Mouse (Mus musculus) gastrocnemius, postnatal 4 days (tissue): ENCODE data around the gene Hnrnpk. TPM values are rescaled to one million over a fixed set of nuclear protein-coding genes. Genes with fewer than 3 reads are reported as not detected.
"Not testable (repeated sequence)": the region's sequence is repeated elsewhere in the genome, so short reads cannot be mapped to it uniquely, and the experiment has no call there.

Experiments
- DNase-seq, 2 experiments: peaks; one replicate each; pipeline ENCODE4 v3.0.0; 2021 to 2022; ENCODE audit warnings: low spot score in 2 of 2, mixed read lengths in 2 of 2
- long read RNA-seq, 2 experiments: library from polyadenylated mRNA; stranded (forward); transcript quantifications; one replicate each; pipeline ENCODE4 v2.0.0; 2021
- total RNA-seq, 2 experiments: library from RNA; stranded (reverse); gene quantifications; 2 replicates each; pipeline ENCODE4 v1.2.3; 2021

Hnrnpk gene
- total RNA-seq: 100 to 1,000 TPM; 661 to 709 TPM
- long read RNA-seq, experiment 1, partial matches to known transcripts: 24 of 846 reads
- long read RNA-seq, experiment 1, other reads (novel, unspliced or antisense): 820 of 846 reads
- long read RNA-seq, experiment 2, partial matches to known transcripts: 26 of 796 reads
- long read RNA-seq, experiment 2, other reads (novel, unspliced or antisense): 767 of 796 reads

- DNase-seq: not testable (repeated sequence)
These were observed at the start of gene Hnrnpk for GRCm38 (mm10) chr13:58403243-58403642. Gene Hnrnpk (minus strand): TSS chr13:58403343.

GRCm38 (mm10) chr13:58452246-58452645 lies 49.1 kb upstream of the Hnrnpk start:
- no peak for DNase-seq

DNA sequence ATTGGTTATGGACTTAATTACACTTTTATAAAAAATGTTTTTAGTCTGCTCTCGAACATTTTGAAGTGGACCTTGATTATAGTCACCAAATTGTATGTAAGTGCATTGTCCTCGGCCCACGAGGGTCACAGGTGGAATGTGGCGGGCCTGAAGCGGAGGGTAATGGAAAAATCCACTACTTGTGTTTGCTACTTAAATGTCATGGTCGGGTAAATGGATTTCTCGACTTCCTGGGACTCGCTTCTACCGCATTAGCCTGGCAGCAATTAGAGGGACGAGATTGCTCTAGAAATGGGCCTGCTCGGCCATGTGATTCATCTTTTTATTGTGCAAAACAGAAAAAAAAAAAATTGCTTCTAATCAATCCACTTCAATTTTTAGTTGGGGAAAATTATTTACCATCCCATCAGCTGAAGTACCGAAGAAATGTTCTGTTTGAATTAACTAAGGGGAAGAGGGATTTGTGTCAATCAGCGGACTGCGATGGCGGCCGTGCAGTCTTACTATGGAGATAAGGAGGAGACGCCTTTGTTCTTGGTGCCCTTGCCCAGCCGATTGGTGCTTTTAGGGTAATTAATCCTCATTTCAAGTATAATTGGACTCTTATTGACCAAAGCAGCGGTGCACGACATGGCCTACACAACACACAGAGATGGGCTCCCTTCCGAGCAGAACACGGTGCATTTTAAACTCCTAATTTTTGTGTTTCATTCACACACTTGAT lies 47.5 kb upstream of the Hnrnpk start:
- DNase-seq: no peak

DNA sequence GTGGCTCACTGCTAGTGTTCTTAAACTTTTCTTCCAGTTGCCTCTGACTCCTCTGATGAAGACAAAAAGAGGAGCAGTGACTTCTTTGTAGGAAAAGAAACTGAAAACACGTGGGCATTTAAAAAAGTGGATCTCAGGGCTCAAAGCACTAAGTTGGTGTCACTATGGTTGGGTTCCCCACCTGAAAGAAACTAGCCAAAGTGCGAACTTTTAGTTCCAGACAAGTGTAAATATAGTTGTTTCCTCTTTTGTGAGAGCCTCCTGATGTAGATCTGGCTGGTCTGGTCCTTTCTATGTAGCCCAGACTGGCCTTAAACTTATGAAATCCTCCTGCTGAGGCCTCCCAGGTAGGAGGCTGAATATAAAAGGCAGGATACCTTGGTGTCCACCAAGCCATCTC lies 43.4 kb upstream of the Hnrnpk start:
- no peak for DNase-seq

- DNase-seq: no peak
These were observed 40.6 kb upstream of the Hnrnpk start for GRCm38 (mm10) chr13:58443787-58444186.

DNA sequence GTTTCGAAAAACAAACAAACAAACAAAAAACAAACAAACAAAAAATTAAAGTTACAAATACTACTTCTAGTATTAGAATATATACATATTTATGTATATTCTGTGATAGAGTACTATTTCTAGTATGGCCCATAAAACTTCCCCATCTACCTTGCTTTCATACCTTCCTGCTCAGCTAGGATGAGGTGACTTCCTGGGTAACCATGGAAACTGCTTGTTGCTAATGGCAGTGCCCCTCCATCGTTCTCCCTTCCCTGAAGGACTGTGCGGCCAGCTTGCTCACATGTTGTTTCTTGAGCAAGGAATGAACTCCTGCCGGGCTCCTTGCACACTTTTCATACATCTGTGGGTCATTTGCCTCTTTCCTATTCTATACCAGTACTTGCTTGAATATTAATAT lies 40.2 kb upstream of the Hnrnpk start:
- DNase-seq: no peak

DNA sequence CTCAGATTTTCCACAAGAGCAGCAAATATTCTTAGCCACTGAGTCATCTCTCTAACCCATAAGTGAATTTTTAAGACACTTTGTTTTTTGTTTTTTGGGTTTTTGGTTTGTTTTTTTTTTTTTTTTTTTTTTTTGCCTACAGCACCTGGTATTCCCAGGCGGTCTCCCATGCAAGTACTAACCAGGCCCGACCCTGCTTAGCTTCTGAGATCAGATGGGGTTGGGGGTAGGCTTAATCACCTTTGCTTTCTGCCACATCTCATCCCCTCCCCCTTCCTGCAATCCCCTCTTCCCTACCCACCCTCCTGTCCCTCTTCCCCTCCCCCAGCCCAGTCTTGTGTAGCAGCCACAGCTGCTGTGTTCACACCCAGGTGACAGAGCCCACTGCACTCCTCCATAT lies 36.6 kb upstream of the Hnrnpk start:
- DNase-seq: no peak

DNA sequence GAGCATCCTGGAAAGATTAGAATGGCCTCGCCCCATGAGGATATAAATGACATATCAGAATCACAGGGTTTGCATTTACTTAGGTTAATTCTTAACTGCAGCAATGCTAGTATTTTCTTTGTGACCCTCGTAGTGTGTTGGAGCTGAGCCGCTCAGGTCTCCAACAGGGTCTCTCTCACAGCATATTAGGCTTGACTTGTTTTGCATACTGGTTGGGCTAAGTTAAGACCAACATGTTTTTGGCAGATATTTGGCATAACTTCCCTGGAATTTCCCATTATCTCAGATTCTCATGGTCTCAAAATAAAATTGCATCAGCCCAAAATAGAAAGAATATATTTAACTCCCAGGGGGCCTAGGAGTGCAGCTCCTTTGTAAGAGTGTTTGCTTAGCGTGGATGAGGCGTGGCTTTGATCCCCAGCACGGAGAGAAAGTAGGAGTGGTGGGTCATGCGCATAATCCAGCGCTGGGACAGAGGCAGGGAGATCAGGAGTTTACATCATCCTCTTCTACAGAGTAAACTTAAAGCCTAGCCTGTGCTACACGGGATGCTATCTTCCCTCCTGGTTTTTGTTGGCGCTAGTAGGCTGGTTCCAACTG lies 20.0 kb upstream of the Hnrnpk start:
- DNase-seq: no peak

DNA sequence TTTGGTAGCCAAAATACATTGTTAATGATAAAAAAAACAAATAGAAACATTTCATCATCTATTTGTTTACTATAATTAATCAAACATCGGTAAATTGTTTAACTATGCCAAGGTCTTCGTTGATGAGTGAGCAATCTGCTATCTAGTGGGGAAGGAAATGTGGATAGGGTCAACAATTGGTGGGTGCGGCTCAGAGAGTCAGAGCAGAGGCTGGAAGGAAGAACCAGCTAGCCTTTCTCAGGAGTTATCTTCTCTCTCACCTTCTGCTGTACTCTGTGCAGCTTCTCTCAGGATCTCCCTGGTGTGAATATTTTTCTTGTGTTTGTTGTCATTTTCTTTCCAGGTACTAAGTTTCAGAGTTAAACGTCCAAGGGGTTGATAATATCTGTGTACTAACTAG lies 19.1 kb upstream of the Hnrnpk start:
- no peak for DNase-seq

GRCm38 (mm10) chr13:58421026-58421425 lies 17.9 kb upstream of the Hnrnpk start:
- no peak for DNase-seq

DNA sequence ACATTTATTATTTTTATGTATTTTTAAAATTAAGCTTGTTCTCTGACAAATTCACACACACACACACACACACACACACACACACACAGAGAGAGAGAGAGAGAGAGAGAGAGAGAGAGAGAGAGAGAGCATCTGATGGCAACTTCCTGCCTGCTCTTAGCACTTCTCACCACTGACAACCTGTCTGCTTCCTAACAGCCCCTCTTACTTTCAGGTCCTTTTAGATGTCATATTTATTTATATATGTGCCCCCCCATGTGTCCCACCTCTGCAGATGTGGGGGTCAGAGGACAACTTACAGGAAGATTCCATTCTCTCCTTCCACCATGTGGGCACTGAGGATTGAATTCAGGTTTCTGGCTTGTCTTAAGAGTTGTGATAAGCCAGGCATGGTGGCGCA lies 16.1 kb upstream of the Hnrnpk start:
- no peak for DNase-seq

DNA sequence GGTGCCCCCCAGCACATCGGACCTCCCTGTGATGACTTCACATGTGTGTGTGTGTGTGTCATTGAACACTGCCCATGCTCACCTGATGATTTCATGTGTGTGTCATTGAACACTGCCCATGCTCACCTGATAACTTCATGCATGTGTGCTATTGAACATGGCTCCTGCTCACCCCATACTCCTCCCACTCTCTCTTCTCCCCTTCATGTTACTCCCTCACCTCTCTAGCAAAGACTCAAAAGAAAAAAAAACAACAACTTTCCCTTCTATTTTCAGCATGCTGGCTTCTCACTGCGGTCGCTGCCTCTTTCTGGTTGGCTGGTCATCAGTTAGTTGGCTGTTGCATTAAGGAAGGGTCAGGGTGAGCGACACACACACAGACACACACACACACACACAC lies 15.5 kb upstream of the Hnrnpk start:
- no peak for DNase-seq

DNA sequence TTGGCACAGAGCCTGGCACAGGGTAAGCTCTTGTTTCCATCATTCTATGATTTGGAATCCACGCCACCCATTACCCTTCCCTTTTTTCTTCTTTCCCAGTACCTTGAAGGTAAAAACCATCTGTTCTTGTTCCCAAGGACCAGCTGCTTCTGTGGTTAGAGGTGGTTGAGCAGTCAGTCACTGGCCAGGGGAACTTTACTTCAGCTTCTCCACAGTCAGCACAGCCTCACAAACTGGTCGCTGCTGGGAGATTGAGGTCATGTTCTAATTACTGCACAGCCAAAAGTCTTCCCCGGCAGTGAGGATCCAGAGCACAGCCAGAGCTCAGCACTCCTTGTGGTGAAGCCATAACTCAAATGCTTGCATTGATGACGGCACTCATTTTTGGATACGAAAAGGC lies 12.7 kb upstream of the Hnrnpk start:
- peak in 1 of 2 experiments; percentile 27 for DNase-seq

DNA sequence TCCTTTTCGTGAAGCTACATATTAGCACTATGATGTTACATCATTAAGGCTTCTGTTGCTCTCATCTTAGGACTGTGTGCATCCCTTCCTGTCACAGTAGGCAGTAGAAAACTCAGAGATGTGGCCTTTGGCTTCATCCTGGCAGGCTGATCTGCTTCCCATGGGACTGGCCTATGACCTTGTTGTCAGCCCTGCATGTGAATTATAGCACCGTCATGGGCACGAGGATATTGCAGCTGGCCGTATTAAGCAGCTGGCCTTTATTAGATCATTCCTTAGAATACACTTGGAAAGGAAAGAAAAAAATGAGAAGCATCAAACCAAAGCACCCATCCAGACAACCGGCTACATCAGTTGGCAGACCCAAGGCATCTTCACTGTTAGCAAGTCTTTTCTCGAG lies 12.2 kb upstream of the Hnrnpk start:
- peak in 1 of 2 experiments; percentile 24 for DNase-seq

DNA sequence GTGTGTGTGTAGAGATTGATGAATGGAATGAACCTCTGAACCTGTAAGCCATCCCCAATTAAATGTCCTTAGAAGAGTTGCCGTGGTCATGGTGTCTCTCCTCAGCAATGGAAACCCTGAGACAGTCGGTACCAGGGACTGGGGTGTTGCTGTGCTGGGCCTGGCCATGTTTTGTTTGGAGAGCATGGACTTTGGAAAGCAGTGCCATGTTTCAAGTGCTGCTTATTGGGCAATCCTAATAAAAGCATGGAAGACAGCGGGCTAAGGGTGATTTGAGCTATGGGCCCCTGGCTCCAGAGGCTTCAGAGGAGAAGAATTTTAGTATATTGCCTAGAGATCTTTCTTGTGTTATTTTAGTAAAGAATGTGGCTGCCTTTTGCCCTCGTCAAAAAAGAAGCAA lies 7.9 kb upstream of the Hnrnpk start:
- no peak for DNase-seq

DNA sequence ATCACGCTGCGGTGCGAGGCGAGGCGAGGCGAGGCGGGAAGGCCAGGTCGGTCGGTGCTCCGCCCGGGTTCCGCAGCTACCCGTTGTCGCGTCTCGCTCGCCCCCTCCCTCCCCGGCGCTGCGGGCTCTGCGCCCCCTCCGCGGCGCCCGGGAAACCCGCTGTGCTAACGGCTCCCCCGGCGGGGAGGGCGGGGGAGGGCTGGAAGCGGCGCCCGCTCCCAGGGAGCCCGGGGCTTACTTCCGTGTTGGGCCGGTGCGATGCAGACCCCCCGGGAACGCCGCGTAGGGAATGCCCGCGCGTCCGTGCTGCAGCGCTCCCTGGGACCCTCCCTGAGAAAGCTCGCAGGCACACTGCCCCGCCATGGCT lies 416 bp downstream of the Hnrnpk start:
- no peak for DNase-seq

- DNase-seq: peak; percentile 96 to 99
These were observed 970 bp downstream of the Hnrnpk start, which contains the start of gene Rmi1 for GRCm38 (mm10) chr13:58402003-58402743. Gene Rmi1 (plus strand): TSS chr13:58402248.

DNA sequence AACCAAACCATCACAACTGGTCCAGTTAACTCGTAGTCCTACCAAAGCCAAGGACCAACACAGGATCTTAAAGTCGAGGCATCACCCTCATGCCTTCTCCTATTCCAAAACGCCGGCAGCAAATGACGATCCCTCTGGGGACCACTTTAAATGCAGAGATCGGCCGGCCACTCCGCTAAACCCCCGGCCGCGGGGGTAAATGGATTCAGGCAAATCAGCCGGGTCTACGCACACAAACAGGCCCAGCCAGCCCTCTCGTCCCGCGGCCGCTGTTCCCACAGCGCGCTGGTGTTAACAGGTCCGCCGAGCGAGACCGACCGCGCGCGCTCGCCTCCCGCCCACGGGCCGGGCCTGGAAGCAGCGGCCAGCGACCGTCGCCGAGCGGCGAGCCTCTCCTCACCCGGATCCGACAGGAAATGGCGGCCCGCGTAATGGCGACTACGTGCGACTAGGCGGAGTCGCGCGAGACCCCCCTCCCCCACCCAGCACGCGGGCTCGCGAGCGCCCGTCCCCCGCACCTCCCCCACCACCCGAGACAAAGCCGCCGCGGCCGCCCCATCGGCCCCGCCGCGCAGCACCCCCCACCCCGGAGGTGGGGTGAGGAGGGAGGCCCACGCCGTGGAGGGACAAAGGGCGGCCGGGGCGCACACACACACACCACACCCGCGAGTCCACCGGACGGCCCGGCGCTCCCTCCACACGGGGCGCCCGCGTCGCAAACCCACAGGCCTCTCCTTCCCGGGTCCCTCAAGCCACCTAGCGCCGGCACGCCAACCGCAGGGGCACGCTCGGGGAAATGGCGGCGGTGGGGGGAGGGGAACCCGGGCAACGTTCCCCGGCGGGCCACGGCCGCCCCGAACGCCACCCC lies 1.8 kb downstream of the Hnrnpk start:
- DNase-seq: peak; percentile 73 to 83

- no peak for DNase-seq
These were observed 2.6 kb downstream of the Hnrnpk start for GRCm38 (mm10) chr13:58400576-58400975.

GRCm38 (mm10) chr13:58397651-58398050 lies 5.5 kb downstream of the Hnrnpk start:
- no peak for DNase-seq

GRCm38 (mm10) chr13:58394392-58394791 lies 8.8 kb downstream of the Hnrnpk start:
- DNase-seq: not testable (repeated sequence)
